Mouse (Mus musculus) lung, embryonic 14.5 days (tissue): ENCODE measurements around the gene Pbrm1. TPM values are rescaled to one million over a fixed set of nuclear protein-coding genes. Genes with fewer than 3 reads are reported as not detected.

Experiments
- ATAC-seq: fragments of 200-750 bp; cut with Nextera tagmentation; 2 replicates; pipeline ENCODE4 v1.8.0; 2017; ENCODE audit warnings: mild to moderate bottlenecking, moderate TSS enrichment, moderate library complexity; ENCODE audit not compliant: insufficient read depth
- DNase-seq: peaks from one replicate; pipeline ENCODE4 v3.0.0-alpha.2; 2015
- H3K27ac ChIP-seq: fragments of 300-500 bp; sonication (generic); 2 replicates; pipeline ENCODE4 v1.5.1; 2014; ENCODE audit warnings: low read depth, mild to moderate bottlenecking, moderate library complexity
- H3K27me3 ChIP-seq: fragments of 300-500 bp; sonication (generic); 2 replicates; pipeline ENCODE4 v1.6.1; 2014; ENCODE audit warnings: low read length, control low read depth; ENCODE audit not compliant: insufficient read depth
- H3K36me3 ChIP-seq: fragments of 300-500 bp; sonication (generic); 2 replicates; pipeline ENCODE4 v1.6.1; 2014; ENCODE audit warnings: control low read depth; ENCODE audit not compliant: insufficient read depth
- H3K4me1 ChIP-seq: fragments of 300-500 bp; sonication (generic); 2 replicates; pipeline ENCODE4 v1.6.1; 2014; ENCODE audit warnings: antibody characterized with exemption, control low read depth; ENCODE audit not compliant: insufficient read depth
- H3K4me2 ChIP-seq: fragments of 300-500 bp; sonication (generic); 2 replicates; pipeline ENCODE4 v1.6.1; 2014; ENCODE audit warnings: mild to moderate bottlenecking
- H3K4me3 ChIP-seq: fragments of 300-500 bp; sonication (generic); 2 replicates; pipeline ENCODE4 v1.5.1; 2014; ENCODE audit warnings: low read depth, low read length
- H3K9ac ChIP-seq: fragments of 300-500 bp; sonication (generic); 2 replicates; pipeline ENCODE4 v1.6.1; 2014
- H3K9me3 ChIP-seq: fragments of 300-500 bp; sonication (generic); 2 replicates; pipeline ENCODE4 v1.6.1; 2016; ENCODE audit warnings: low read depth, low read length, control low read depth
- CTCF ChIP-seq: IDR thresholded peaks from 2 replicates; pipeline ENCODE4 v1.5.1; 2016; ENCODE audit warnings: antibody characterized with exemption, low read depth
- WGBS: fragments of 180-500 bp; shearing (Covaris S2); extraction: QIAGEN DNeasy Blood & Tissue Kit; methylation state at CpG from one replicate; pipeline ENCODE4 v1.1.7; 2014; 5-methylcytosine and 5-hydroxymethylcytosine counted together
- polyA plus RNA-seq: library from polyadenylated mRNA; unstranded; fragments of >200 nt; fragmentation: Nextera tagmentation; extraction: Ambion mirVana; gene quantifications from 2 replicates; pipeline ENCODE4 v1.2.1, GENCODE M21; 2014

The Pbrm1 gene
- polyA plus RNA-seq, 1 experiment from 2014 or later, result 110 TPM

DNA sequence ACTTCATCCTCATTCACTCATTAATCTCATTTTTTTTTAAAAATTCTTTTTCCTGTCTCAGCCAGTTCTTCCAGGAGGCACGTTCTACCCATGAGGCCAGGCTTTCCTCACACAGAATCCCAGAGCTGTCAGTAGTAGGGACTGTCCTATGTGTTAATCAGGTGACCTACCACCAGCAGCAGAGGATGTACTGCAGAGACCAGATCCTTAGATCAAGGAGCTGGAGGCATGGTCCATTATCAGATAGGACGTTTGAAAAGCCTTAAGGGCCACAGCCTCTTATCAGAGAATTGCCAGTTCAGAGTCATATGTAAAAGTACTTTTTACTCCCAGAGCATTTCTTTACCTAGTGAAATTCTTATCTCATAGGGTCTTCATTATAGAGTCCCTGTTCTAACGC, 95.1 kb downstream of the Pbrm1 start:
- Histone ChIP-seq H3K4me1 (no peaks in the 10 kb centered on the region), H3K4me2 (no peak overlapping the region), H3K27me3 (no peaks in the 10 kb centered on the region), H3K9ac (no peak overlapping the region), H3K27ac (no peak overlapping the region), H3K36me3 (peaks cover 90% of the 10 kb centered on the region), H3K4me3 (no peak overlapping the region), H3K9me3 (no peaks in the 10 kb centered on the region)
- DNase-seq (no peak), ATAC-seq (no peak)
- WGBS, result 73% methylated on average over 3 of the region's 3 CpGs
- TF ChIP-seq CTCF, result no peak

DNA sequence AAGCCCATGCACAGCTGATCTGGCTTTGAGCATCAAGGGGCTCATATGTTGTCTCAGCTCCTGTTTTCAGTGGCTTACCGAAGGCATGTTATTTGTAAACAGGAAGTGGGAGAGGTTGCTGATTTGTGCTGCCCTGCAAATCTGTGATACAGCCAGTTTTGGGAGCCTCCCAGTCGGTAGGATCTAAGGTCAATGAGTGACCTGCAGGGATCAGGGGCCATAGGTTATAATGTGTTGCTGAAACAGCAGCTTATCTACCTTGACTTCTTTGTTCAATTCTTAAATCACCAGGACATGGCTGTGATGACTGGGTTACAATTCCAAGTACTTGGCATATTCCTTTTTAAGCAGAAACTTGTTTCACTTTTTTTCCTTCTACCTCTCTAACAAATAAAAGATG, 96.6 kb downstream of the Pbrm1 start:
- H3K4me3 ChIP-seq, result no peak overlapping the region
- no peak for DNase-seq
- no peaks in the 10 kb centered on the region for H3K9me3 ChIP-seq
- H3K4me2 ChIP-seq, result no peak overlapping the region
- no peak for ATAC-seq
- no peak for TF ChIP-seq CTCF
- 62% methylated on average over 2 of the region's 2 CpGs for WGBS
- H3K27me3 ChIP-seq, result no peaks in the 10 kb centered on the region
- H3K27ac ChIP-seq, result no peak overlapping the region
- H3K4me1 ChIP-seq, result no peaks in the 10 kb centered on the region
- peaks cover 86% of the 10 kb centered on the region for H3K36me3 ChIP-seq
- no peak overlapping the region for H3K9ac ChIP-seq

DNA sequence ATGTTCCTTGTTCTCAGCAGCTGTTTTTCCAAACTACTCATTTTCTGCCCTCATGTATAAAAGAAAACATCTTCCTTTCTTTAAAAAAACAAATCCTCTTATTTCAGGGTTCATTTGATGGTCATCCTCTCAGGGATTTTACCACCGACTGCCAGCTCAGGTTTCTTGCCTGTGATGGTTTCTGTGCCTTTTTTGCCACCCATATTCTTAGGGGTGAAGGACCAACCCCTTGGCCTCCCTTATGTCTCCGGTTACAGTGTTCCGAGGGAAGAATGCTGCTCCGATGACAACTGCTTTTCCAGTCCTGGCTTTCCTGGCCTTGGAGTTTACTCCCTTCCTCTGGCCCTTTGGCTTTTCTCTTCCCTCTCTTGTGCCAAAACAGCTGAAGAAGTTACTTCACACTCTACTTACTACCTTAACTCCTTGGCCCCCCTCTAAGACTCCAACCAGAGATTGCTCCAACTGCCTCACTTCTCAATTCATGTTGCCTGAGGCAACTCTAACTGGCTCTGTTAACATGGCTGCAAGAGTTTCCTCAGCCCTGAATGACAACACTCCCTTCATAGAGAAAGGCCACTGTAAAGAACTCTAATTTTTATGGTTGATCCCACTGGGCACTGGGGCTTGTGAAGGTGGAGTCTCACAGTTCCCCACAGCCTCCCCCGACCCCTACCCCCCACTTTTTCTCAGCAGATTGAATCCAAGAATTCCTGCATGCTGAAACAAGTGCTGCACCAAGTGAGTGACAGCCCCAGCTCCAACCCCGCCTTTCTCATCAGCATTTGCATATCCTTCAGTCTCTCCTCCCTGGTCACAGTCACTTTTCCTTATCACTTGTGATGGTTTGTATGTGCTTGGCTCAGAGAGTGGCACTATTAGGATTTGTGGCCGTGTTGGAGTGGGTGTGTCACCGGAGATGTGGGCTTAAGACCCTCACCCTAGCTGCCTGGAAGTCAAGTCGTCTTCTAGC, 106.5 kb downstream of the Pbrm1 start:
- Histone ChIP-seq H3K27ac (peak overlapping the region; percentile 22; the same call in 1 of the 2 replicates), H3K9me3 (no peaks in the 10 kb centered on the region), H3K36me3 (peaks cover 34% of the 10 kb centered on the region), H3K4me3 (no peak overlapping the region), H3K4me2 (peak overlapping the region; percentile 1; the same call in 1 of the 2 replicates), H3K4me1 (peaks cover 12% of the 10 kb centered on the region), H3K27me3 (no peaks in the 10 kb centered on the region), H3K9ac (0 out of 2 replicates have a peak overlapping the region, but pooled peaks have one; percentile 0)
- no peak for DNase-seq
- 44% methylated on average over 9 of the region's 9 CpGs for WGBS
- no peak for TF ChIP-seq CTCF
- no peak for ATAC-seq

DNA sequence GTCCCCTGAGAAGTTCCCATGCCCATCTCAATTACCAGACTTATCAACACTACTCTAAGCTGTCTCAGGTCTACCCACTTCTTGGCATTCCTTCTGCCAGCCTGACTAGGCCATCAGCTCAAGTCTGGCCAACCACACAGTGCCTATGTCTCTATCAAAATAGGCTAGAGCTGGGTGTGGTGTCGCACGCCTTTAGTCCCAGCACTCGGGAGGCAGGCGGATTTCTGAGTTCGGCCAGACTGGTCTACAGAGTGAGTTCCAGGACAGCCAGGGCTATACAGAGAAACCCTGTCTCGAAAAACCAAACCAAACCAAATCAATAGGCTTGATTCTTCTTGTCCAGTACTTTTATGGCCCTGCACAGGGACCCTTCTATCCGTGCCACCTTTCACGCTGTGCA, 107.9 kb downstream of the Pbrm1 start:
- Histone ChIP-seq H3K4me3 (no peak overlapping the region), H3K9ac (no peak overlapping the region; the same call in 1 of the 2 replicates), H3K27me3 (no peaks in the 10 kb centered on the region), H3K36me3 (peaks cover 26% of the 10 kb centered on the region), H3K4me2 (peak overlapping the region; percentile 52), H3K4me1 (peaks cover 14% of the 10 kb centered on the region), H3K9me3 (no peaks in the 10 kb centered on the region), H3K27ac (no peak overlapping the region)
- no peak for TF ChIP-seq CTCF
- ATAC-seq (no peak), DNase-seq (no peak)
- 94% methylated on average over 8 of the region's 8 CpGs for WGBS

DNA sequence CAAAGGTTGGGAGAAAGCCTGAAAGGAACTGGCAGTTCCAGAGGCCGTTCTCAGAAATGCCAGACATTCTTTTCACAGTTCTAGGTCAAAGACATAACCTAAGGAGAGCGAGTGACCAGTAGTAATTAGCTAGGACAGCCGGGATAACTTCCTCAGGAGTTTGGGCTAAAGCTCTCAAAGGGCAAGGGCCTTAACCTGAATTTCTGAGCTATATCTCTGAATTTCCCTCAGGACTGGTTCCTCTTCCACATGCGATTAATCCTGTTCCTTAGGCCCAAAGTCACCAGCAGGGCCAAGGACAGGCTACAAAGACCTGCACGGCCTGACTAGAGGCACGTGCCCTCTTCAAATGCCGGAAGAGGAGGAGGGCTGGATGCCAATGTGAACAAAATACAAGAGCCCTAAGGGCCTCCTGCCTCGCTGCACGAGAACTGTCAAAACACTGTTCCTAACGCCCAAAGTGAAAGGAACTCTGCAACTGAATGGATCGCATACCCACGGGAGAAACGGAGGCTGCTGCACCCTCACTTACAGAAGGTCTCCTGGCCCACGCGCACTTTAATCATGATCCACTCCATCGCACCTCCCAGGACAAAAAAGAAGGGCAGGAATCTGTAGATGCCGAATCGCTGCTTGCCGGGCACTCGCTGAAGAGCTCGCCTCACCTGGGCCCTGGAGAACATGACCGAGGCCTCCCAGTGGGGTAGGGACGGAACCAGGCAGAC, 109.3 kb downstream of the Pbrm1 start:
- peak; percentile 79 for DNase-seq
- H3K4me1 ChIP-seq, result peaks cover 28% of the 10 kb centered on the region

DNA sequence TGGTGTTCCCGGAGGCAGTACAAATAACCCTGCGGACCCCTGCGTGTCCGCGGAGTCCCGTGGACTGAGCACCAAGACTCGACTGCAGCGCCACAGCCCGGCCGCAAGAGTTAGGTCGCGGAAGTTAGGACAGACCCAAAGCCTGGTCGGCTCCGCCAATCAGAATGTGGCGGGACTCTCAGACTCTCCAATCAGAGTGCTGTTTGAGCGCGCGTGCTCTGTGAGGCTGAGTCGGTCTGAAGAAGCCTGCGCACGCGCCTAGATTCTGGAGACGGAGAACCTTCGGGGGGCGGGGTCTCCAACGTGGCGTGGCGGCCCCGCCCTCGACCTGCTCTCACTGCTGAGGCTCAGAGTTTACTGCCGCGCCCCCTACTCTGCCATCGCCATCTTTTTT, 109.9 kb downstream of the Pbrm1 start, which contains the start of gene Smim4:
Gene Smim4, minus strand, starts transcription at position 131 of the 394 bp plus-strand sequence.
- Histone ChIP-seq H3K4me1 (peaks cover 29% of the 10 kb centered on the region), H3K4me2 (peak within 1 kb of the TSS; percentile 64), H3K9me3 (no peaks in the 10 kb centered on the region), H3K27ac (peak within 1 kb of the TSS; percentile 95), H3K27me3 (no peaks in the 10 kb centered on the region), H3K4me3 (peak within 1 kb of the TSS; percentile 76), H3K36me3 (peaks cover 15% of the 10 kb centered on the region; the same call in 1 of the 2 replicates), H3K9ac (peak within 1 kb of the TSS; percentile 84)
- ATAC-seq, result peak; percentile 92
- peak; percentile 100 for DNase-seq
- TF ChIP-seq CTCF, result peak; percentile 68
- WGBS, result under 1% methylated on average over 33 of the region's 33 CpGs

More for the DNA sequence above, 109.3 kb downstream of the Pbrm1 start:
- peak overlapping the region; percentile 84 for H3K9ac ChIP-seq
- no peak for TF ChIP-seq CTCF
- H3K27ac ChIP-seq, result peak overlapping the region; percentile 88
- H3K4me3 ChIP-seq, result peak overlapping the region; percentile 76
- peak overlapping the region; percentile 64 for H3K4me2 ChIP-seq
- no peaks in the 10 kb centered on the region for H3K27me3 ChIP-seq
- WGBS, result under 1% methylated on average over 23 of the region's 23 CpGs
- H3K9me3 ChIP-seq, result no peaks in the 10 kb centered on the region
- peak; percentile 6; the same call in 1 of the 2 replicates for ATAC-seq
- peaks cover 15% of the 10 kb centered on the region for H3K36me3 ChIP-seq
